Mouse (Mus musculus) embryo, embryonic 10.5 days (tissue): Measurements from ENCODE around the gene Iqcf4.
"Not testable (repeated sequence)": the region's sequence is repeated elsewhere in the genome, so short reads cannot be mapped to it uniquely, and the experiment has no call there.

Experiments used
- DNase-seq: peaks from one replicate; pipeline ENCODE4 v3.0.0-alpha.2; 2015; ENCODE audit warnings: low spot score

Gene Iqcf4

DNA sequence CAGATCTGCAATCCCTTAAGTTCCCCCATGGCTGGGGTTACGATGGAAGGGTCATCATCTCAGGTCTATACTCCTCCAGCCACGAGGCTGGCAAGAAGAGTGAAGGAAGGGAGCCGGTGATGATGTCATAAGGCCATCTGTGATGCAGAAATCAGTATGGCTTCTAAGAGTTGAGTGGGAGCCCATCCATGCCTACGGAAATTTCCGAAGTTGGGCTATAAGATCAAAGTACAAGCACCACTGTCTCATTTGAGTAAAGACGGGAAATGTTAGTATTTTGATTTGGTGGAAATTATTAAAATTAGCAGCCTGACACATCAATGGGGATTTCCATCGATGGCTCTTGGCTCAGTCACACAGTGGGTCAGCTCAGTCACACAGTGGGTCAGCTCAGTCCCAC lies at the start of gene Iqcf4:
Gene Iqcf4, minus strand, starts transcription at position 101 of the 400 bp plus-strand sequence.
- DNase-seq: no peak

DNA sequence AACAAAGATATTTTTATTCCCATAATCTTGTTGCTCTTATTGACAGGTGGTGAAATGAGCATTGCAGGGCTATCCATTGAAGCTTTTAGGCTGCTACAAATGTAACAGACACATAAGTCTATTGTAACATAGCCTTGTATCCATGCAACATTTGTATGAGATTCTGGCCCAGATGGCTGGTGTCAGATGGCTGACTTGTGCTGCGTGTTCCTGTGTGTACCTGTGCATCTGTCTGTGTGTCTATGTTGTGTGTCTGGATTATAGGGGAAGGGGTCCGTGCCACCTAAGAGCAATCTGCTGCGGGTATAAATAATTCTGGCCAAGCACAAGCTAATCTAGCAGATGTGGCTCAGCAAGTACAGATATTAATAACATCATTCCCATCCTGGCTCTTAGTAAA lies 46.7 kb upstream of the Iqcf4 start:
- DNase-seq: no peak

- no peak for DNase-seq
Measured at GRCm38 (mm10) chr9:106616306-106616705, 45.5 kb upstream of the Iqcf4 start.

- DNase-seq: no peak
Measured at GRCm38 (mm10) chr9:106614616-106615015, 43.8 kb upstream of the Iqcf4 start.

DNA sequence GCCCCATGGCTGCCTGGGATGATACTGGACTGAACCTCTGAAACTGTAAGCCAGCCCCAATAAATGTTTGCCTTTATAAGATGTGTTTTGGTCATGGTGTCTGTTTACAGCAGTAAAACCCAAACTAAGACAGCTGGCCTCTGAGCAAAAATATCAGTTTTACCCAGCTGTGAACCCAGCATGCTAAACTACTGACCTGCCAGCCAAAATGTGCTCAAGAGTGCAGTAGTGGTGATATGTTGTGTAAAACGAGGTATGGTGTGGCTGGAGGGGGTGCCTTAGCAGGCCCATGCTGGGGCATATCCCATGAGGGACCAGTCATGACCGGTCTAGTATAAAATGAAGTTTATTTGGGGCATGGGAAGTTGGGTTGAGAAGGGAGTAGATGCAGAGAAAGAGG lies 43.2 kb upstream of the Iqcf4 start:
- no peak for DNase-seq

DNA sequence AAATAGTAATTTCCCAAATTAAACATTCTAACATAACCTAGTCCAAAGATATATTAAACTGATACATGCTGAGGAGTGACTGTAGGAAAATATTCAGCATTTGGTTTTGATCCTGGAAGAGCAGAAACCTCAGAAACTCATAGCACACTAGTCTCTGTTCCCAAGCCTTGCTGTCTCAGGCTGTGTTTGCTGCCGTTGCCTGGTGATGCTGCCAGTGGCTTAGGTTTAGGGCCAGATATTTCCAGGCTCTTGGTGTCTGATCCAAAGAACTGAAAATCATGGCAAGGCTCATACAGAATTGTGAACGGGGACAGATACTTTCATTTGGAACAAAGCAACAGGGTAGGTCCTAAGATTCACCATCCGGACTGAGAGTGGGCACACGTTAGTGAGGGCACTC lies 39.9 kb upstream of the Iqcf4 start:
- DNase-seq: no peak

DNA sequence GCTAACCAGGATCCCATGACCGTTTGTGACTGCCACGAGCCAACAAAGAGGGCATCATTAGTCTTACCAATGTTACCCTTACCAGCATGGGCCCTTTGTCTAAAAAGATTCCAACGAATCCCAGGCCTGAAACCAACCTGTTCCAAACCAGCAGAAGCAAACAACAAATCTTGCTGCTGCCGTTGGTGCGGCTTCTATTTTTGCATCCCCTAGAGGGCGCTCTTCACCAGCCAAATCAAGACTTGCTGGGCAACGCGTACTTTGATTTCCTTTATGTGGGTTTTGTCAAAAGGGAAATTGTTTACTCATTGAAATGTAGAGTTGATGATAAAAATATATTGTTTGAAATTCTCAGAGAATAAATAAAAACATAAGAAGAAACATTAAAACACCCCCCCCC lies 29.8 kb upstream of the Iqcf4 start:
- DNase-seq: peak; percentile 78

GRCm38 (mm10) chr9:106598466-106598865 lies 27.7 kb upstream of the Iqcf4 start:
- peak; percentile 9 for DNase-seq

DNA sequence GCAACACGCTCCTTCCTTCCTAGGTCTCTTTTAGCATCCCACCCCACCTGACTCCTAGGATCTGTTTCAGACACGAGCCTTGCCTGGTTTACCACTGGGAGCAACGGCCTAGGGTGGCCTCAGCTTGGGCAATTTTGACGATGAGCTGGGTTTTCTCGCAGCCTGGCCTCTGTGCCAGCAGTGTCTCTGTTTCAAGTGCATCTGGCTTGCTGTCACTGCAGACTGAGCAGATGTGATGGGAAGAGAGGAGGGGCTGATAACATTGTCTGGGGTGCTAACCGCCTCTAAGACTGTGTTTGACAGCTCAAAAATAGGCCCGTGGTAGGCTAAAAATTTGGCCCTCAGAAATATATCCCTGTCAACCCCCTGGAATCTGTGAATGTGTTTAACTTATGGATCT lies 25.0 kb upstream of the Iqcf4 start:
- no peak for DNase-seq

- not testable (repeated sequence) for DNase-seq
Measured at GRCm38 (mm10) chr9:106595402-106595801, 24.6 kb upstream of the Iqcf4 start.

DNA sequence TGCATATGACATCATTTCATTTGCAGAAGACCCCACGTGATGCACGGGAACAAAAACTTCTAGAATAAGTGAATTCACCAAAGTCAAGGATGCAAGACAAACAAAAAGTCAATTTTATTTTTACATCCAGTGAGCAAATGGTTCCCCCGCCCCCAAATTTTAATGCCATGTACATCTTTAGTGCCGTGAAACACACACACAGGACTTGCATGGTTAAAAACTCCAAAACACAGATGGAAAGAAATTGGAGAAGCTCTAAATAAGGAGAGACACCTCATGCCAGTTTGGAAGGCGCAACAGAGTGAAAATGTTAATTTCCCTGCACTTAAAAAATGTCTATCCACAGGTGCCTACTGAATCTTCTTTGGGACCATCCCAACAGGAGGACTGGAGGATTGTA lies 21.4 kb upstream of the Iqcf4 start:
- no peak for DNase-seq

- DNase-seq: no peak
Measured at GRCm38 (mm10) chr9:106582552-106582951, 11.8 kb upstream of the Iqcf4 start.

DNA sequence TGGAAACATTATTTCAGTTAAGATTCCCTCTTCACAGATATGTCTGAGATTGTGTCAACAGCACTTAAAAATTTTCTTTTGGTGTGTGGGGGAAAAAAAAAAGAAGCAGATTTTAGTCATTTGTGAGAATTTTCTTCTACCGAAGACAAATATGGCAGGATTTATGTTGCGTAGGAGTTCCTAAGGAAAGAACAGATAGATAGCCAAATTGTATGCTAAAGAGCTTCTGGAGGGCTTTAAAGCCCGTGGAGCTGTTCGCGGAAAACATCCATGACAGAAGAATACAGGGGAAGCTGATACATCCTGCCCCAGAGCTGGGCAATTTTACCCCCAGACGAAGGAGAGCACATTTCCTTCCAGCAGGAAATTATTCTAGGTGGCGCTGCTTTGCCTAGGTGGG lies 9.2 kb upstream of the Iqcf4 start:
- no peak for DNase-seq

GRCm38 (mm10) chr9:106576112-106576511 lies 5.3 kb upstream of the Iqcf4 start:
- no peak for DNase-seq

GRCm38 (mm10) chr9:106573366-106573765 lies 2.6 kb upstream of the Iqcf4 start:
- DNase-seq: no peak

DNA sequence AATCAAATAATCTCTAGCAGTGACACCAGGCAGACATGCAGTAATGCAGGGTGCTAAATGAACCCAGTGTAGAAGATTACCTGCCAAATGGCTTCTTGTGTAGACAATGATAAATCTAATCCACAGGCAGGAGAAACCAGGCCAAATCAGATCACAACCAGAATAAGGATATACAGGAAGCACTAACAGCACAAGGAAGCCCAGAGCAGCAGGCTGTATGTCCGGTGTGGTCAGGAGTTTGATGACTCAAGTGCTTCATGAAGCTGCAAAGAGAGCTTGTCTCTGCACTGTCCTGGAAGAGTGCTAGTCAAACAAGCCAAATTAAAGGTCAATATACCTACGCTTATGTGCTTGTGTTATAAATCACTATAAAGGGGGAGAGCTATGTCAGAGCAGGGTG lies 1.4 kb upstream of the Iqcf4 start:
- no peak for DNase-seq

GRCm38 (mm10) chr9:106566437-106566836 lies 4.4 kb downstream of the Iqcf4 start:
- no peak for DNase-seq

DNA sequence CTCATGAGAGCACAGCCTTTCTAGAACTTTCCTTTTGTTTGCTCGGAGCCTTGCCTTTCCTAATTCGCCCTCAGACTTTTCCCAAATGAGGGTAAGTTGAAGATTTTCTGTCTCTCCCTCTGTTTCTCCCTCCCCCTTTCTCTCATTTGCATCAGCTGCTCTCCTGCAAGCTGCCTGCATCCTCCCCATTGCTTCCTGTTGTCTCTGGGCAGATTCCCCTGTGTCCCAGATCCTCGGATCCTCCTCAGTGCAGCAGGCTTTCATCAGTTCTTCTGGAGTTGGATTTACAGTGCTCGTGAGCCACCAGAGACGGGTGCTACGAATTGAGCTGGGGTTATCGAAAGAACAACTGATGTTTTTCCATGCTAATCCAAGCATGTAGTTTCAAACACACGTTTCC lies 6.8 kb downstream of the Iqcf4 start:
- no peak for DNase-seq

- no peak for DNase-seq
Measured at GRCm38 (mm10) chr9:106562291-106562690, 8.5 kb downstream of the Iqcf4 start.

GRCm38 (mm10) chr9:106561531-106561930 lies 9.3 kb downstream of the Iqcf4 start, which contains the start of gene Iqcf3:
Iqcf3 (minus strand) TSS chr9:106561631.
- DNase-seq: no peak

DNA sequence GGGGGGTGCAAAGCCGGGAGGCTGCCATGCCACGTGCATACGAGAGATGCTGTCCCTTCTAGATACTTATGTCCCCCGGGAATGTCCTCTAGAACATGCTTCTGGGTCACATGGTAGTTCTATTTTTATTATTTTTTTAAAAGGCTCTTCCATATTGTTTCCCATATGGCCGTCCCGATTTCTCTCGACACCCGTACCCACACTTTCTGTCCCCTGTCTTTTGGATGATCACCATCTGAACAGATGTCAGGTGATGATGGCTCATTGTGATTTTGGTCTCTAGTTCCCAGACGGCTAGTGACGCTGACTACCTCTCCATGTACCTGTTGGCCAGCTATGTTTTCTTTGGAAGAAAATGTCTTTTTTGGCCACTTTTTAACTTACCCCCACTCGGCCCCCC lies 35.8 kb downstream of the Iqcf4 start:
- no peak for DNase-seq

- DNase-seq: no peak
Measured at GRCm38 (mm10) chr9:106534296-106534695, 36.5 kb downstream of the Iqcf4 start.

GRCm38 (mm10) chr9:106531833-106532232 lies 39.0 kb downstream of the Iqcf4 start:
- peak; percentile 73 for DNase-seq

DNA sequence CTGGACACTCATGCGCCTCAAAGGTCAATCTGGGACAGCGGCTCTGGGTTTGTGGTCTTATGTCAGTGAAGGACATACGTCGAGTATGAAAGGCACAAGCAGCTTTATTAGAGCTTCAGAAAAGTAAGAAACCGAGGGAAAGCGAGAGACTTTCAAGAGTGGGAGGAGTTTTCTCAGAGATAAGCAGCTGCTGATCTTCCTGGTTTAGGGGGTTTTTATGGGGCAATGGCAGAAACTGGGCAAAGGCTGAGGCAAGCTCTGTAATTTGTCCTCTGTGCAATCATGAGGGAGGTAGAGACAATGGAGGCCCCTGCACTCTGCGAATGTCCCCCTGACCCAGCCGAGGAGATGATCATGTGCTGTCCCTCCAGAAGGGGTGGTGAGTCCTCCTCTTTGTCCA lies 50.9 kb downstream of the Iqcf4 start:
- no peak for DNase-seq

- DNase-seq: no peak
Measured at GRCm38 (mm10) chr9:106519433-106519832, 51.4 kb downstream of the Iqcf4 start.
